22 mouse cellular contexts compared by ENCODE assay signal in the genomic region with DNA sequence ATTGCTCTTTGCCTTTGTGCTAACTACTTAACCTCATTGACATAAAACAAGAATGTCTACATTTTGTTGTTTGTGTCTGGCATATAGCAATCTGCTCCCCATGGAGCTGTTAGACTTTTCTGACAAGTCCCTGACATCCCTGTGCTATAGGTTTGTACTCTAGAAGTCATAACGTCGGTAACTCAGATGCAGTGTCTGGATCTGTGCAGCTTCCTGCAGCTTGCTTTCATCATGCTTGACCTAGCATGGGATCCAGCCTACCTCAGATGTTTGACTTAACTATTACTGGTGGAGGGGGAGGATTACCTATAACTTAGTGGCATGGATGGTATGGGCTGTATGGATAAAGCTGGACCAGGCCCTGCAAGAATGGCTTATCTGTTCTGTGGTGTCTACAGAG.
"Had no signal": no experiment of that assay in that cellular context is flagged by ENCODE, and none has a peak within 500 bp of the region (broad histone marks: within the 10 kb centered on the region; RNA-seq: fewer than 3 reads in every experiment).

No protein-coding gene starts in this region.

- ATAC-seq: liver, embryonic 12.5 days; midbrain, embryonic 13.5 days; midbrain, embryonic 16.5 days had no signal

- H3K4me3 ChIP-seq: layer of hippocampus, adult 2 months; limb, embryonic 10.5 days; limb, embryonic 13.5 days; liver, embryonic 12.5 days; liver, embryonic 15.5 days; lung, embryonic 15.5 days; megakaryocyte, embryonic 14.5 days; midbrain, embryonic 10.5 days; midbrain, embryonic 13.5 days; myocyte; neural tube, embryonic 13.5 days; stomach, embryonic 15.5 days had no signal

- H3K4me1 ChIP-seq: liver, embryonic 12.5 days; liver, embryonic 15.5 days; megakaryocyte, embryonic 14.5 days; stomach, embryonic 15.5 days had no signal

- H3K27me3 ChIP-seq: limb, embryonic 13.5 days; liver, embryonic 12.5 days; liver, embryonic 15.5 days; lung, embryonic 15.5 days; megakaryocyte, embryonic 14.5 days; midbrain, embryonic 13.5 days; neural tube, embryonic 13.5 days; stomach, embryonic 15.5 days had no signal

- H3K36me3 ChIP-seq: liver, embryonic 12.5 days; liver, embryonic 15.5 days; lung, embryonic 15.5 days; stomach, embryonic 15.5 days had no signal

- H3K9ac ChIP-seq: limb, embryonic 13.5 days; liver, embryonic 12.5 days; liver, embryonic 15.5 days; lung, embryonic 15.5 days; midbrain, embryonic 13.5 days; neural tube, embryonic 13.5 days; stomach, embryonic 15.5 days had no signal

- DNase-seq: layer of hippocampus, adult 9-11 months; liver; lung, adult 18-20 months; lung, postnatal 10 days; lung, postnatal 36 days; retina, postnatal 1 day; right cerebral cortex, postnatal 25 days; spleen, adult 18-20 months; thymus, postnatal 25 days had no signal

- H3K27ac ChIP-seq: layer of hippocampus, adult 2 months; limb, embryonic 10.5 days; limb, embryonic 13.5 days; liver, embryonic 12.5 days; liver, embryonic 15.5 days; lung, embryonic 15.5 days; midbrain, embryonic 10.5 days; midbrain, embryonic 13.5 days; neural tube, embryonic 13.5 days; stomach, embryonic 15.5 days had no signal

- H3K9me3 ChIP-seq: limb, embryonic 10.5 days; limb, embryonic 13.5 days; liver, embryonic 12.5 days; liver, embryonic 15.5 days; lung, embryonic 15.5 days; megakaryocyte, embryonic 14.5 days; midbrain, embryonic 10.5 days; midbrain, embryonic 13.5 days; neural tube, embryonic 13.5 days; stomach, embryonic 15.5 days had no signal

- H3K4me2 ChIP-seq: limb, embryonic 13.5 days; liver, embryonic 12.5 days; liver, embryonic 15.5 days; lung, embryonic 15.5 days; midbrain, embryonic 13.5 days; neural tube, embryonic 13.5 days; stomach, embryonic 15.5 days had no signal
